Mouse (Mus musculus) embryonic facial prominence, embryonic 11.5 days (tissue): ENCODE measurements around the gene Med12l. TPM values are rescaled to one million over a fixed set of nuclear protein-coding genes. Genes with fewer than 3 reads are reported as not detected.

Experiments used
- ATAC-seq: fragments of 200-750 bp; cut with Nextera tagmentation; replicated peaks from 2 replicates; pipeline ENCODE4 v1.8.0; 2017; ENCODE audit warnings: low read depth; ENCODE audit not compliant: insufficient number of reproducible peaks, low FRiP score, low TSS enrichment
- DNase-seq: peaks from one replicate; pipeline ENCODE4 v3.0.0-alpha.2; 2015; ENCODE audit warnings: low spot score
- H3K27ac ChIP-seq: fragments of 300-500 bp; sonication (generic); replicated peaks from 2 replicates; pipeline ENCODE4 v1.5.1; 2014; ENCODE audit warnings: mild to moderate bottlenecking, low read depth, low read length, control low read depth
- H3K27me3 ChIP-seq: fragments of 300-500 bp; sonication (generic); 2 replicates; pipeline ENCODE4 v1.6.1; 2014; ENCODE audit warnings: mild to moderate bottlenecking, low read length, moderate library complexity, mixed read lengths; ENCODE audit not compliant: control insufficient read depth, insufficient read depth
- H3K36me3 ChIP-seq: fragments of 300-500 bp; sonication (generic); replicated peaks from 2 replicates; pipeline ENCODE4 v1.6.1; 2014; ENCODE audit warnings: low read depth, mild to moderate bottlenecking, low read length, moderate library complexity, mixed read lengths; ENCODE audit not compliant: control insufficient read depth, insufficient read depth
- H3K4me1 ChIP-seq: fragments of 300-500 bp; sonication (generic); 2 replicates; pipeline ENCODE4 v1.6.1; 2014; ENCODE audit warnings: low read length, mixed read lengths; ENCODE audit not compliant: control insufficient read depth, insufficient read depth
- H3K4me2 ChIP-seq: fragments of 300-500 bp; sonication (generic); 2 replicates; pipeline ENCODE4 v1.6.1; 2014; ENCODE audit warnings: low read depth, mild to moderate bottlenecking, control low read depth, low read length, moderate library complexity
- H3K4me3 ChIP-seq: fragments of 300-500 bp; sonication (generic); 2 replicates; pipeline ENCODE4 v1.5.1; 2014; ENCODE audit warnings: low read depth, low read length, control low read depth
- H3K9ac ChIP-seq: fragments of 300-500 bp; sonication (generic); replicated peaks from 2 replicates; pipeline ENCODE4 v1.6.1; 2014; ENCODE audit warnings: mild to moderate bottlenecking, control low read depth, low read length
- H3K9me3 ChIP-seq: fragments of 300-500 bp; sonication (generic); replicated peaks from 2 replicates; pipeline ENCODE4 v1.6.1; 2016; ENCODE audit warnings: mild to moderate bottlenecking, low read length, inconsistent platforms, mixed read lengths; ENCODE audit not compliant: control insufficient read depth
- WGBS: fragments of 180-500 bp; shearing (Covaris S2); extraction: QIAGEN DNeasy Blood & Tissue Kit; methylation state at CpG from one replicate; pipeline ENCODE4 v1.1.7; 2014; 5-methylcytosine and 5-hydroxymethylcytosine counted together
- polyA plus RNA-seq: library from polyadenylated mRNA; unstranded; fragments of >200 nt; fragmentation: Nextera tagmentation; extraction: Ambion mirVana; gene quantifications from 2 replicates; pipeline ENCODE4 v1.2.1, GENCODE M21; 2014

Med12l gene
- polyA plus RNA-seq, 1 experiment from 2014 or later = 2.2 TPM

GRCm38 (mm10) chr3:59155404-59155803, 149.8 kb downstream of the Med12l start:
- Histone ChIP-seq H3K27ac (no peak overlapping the region), H3K36me3 (no peaks in the 10 kb centered on the region), H3K9ac (no peak overlapping the region), H3K4me1 (no peaks in the 10 kb centered on the region), H3K4me3 (no peak overlapping the region), H3K27me3 (no peaks in the 10 kb centered on the region), H3K9me3 (no peaks in the 10 kb centered on the region), H3K4me2 (no peak overlapping the region)
- ATAC-seq (no peak), DNase-seq (no peak)
- WGBS = 89% methylated on average over 6 of the region's 6 CpGs

- 89% methylated on average over 5 of the region's 5 CpGs for WGBS
- Histone ChIP-seq H3K36me3 (no peaks in the 10 kb centered on the region), H3K4me3 (no peak overlapping the region), H3K4me2 (no peak overlapping the region), H3K9ac (no peak overlapping the region), H3K4me1 (no peaks in the 10 kb centered on the region), H3K9me3 (no peaks in the 10 kb centered on the region), H3K27ac (no peak overlapping the region), H3K27me3 (no peaks in the 10 kb centered on the region)
- DNase-seq (no peak), ATAC-seq (no peak)
Measured at GRCm38 (mm10) chr3:59157048-59157447, 151.4 kb downstream of the Med12l start.

GRCm38 (mm10) chr3:59160465-59160864, 154.8 kb downstream of the Med12l start:
- 85% methylated on average over 1 of the region's 1 CpGs for WGBS
- Histone ChIP-seq H3K4me3 (no peak overlapping the region), H3K9me3 (no peaks in the 10 kb centered on the region), H3K4me2 (no peak overlapping the region), H3K27me3 (no peaks in the 10 kb centered on the region), H3K9ac (no peak overlapping the region), H3K27ac (no peak overlapping the region), H3K4me1 (no peaks in the 10 kb centered on the region), H3K36me3 (no peaks in the 10 kb centered on the region)
- DNase-seq (no peak), ATAC-seq (no peak)

- Histone ChIP-seq H3K4me3 (no peak overlapping the region), H3K27me3 (no peaks in the 10 kb centered on the region), H3K36me3 (no peaks in the 10 kb centered on the region), H3K27ac (no peak overlapping the region), H3K4me1 (no peaks in the 10 kb centered on the region), H3K4me2 (no peak overlapping the region), H3K9me3 (no peaks in the 10 kb centered on the region), H3K9ac (no peak overlapping the region)
- ATAC-seq (no peak), DNase-seq (no peak)
- WGBS = 79% methylated on average over 2 of the region's 2 CpGs
Measured at GRCm38 (mm10) chr3:59167417-59168054, 161.9 kb downstream of the Med12l start.

- no peak overlapping the region for H3K4me3 ChIP-seq
- no peak overlapping the region for H3K27ac ChIP-seq
- DNase-seq (no peak), ATAC-seq (no peak)
- no peaks in the 10 kb centered on the region for H3K27me3 ChIP-seq
- WGBS = 89% methylated on average over 6 of the region's 6 CpGs
- no peaks in the 10 kb centered on the region for H3K9me3 ChIP-seq
- no peaks in the 10 kb centered on the region for H3K4me1 ChIP-seq
- H3K36me3 ChIP-seq = no peaks in the 10 kb centered on the region
- H3K9ac ChIP-seq = no peak overlapping the region
- no peak overlapping the region for H3K4me2 ChIP-seq
Measured at GRCm38 (mm10) chr3:59168476-59168875, 162.9 kb downstream of the Med12l start.

GRCm38 (mm10) chr3:59169215-59169614, 163.6 kb downstream of the Med12l start:
- H3K4me1 ChIP-seq = no peaks in the 10 kb centered on the region
- 75% methylated on average over 4 of the region's 4 CpGs for WGBS
- H3K9me3 ChIP-seq = no peaks in the 10 kb centered on the region
- no peaks in the 10 kb centered on the region for H3K27me3 ChIP-seq
- H3K9ac ChIP-seq = no peak overlapping the region
- DNase-seq = no peak
- H3K27ac ChIP-seq = no peak overlapping the region
- no peak overlapping the region for H3K4me3 ChIP-seq
- no peak overlapping the region for H3K4me2 ChIP-seq
- H3K36me3 ChIP-seq = no peaks in the 10 kb centered on the region
- ATAC-seq = 0 out of 2 replicates have a peak, but pooled peaks have one; percentile 6

GRCm38 (mm10) chr3:59169921-59170627, 164.4 kb downstream of the Med12l start:
- Histone ChIP-seq H3K4me1 (no peaks in the 10 kb centered on the region), H3K27me3 (no peaks in the 10 kb centered on the region), H3K4me2 (no peak overlapping the region), H3K9ac (no peak overlapping the region), H3K4me3 (no peak overlapping the region), H3K27ac (no peak overlapping the region), H3K9me3 (no peaks in the 10 kb centered on the region), H3K36me3 (no peaks in the 10 kb centered on the region)
- no peak for DNase-seq
- 38% methylated on average over 2 of the region's 2 CpGs for WGBS
- ATAC-seq = no peak

GRCm38 (mm10) chr3:59174426-59175154, 169.0 kb downstream of the Med12l start:
- no peak overlapping the region for H3K9ac ChIP-seq
- no peak overlapping the region for H3K27ac ChIP-seq
- H3K9me3 ChIP-seq = no peaks in the 10 kb centered on the region
- H3K4me1 ChIP-seq = no peaks in the 10 kb centered on the region
- no peaks in the 10 kb centered on the region for H3K27me3 ChIP-seq
- H3K4me3 ChIP-seq = no peak overlapping the region
- WGBS = 79% methylated on average over 6 of the region's 6 CpGs
- H3K36me3 ChIP-seq = no peaks in the 10 kb centered on the region
- DNase-seq (no peak), ATAC-seq (no peak)
- no peak overlapping the region for H3K4me2 ChIP-seq
